Mouse (Mus musculus): Measurements from ENCODE around the gene Prss2.

DNA sequence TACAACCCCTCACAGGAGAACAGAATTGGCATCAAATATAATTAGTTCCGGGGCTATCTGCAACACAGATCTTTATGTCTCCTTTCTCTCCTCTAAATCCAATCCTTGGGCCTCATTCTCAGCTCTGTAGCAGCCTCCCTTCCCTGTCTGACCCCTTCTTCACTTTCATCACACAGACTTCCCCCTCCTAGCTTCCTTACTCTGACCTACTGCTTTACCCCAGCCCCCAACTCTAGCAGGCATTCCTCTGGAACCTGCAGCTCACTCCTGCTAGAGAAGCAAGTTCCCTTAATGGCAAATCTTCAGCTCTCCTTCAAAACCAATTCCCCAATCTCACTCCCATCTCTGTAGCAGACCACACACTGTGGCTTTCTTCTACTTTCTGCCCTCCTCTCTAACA is 5.8 kb downstream of the Prss2 start:
- TF ChIP-seq CTCF (IDR thresholded peaks at IDR 0.05; ENCODE audit: borderline replicate concordance, control insufficient read depth, extremely low read depth, insufficient read depth, low read length, poor library complexity) (no peak), POLR2A (IDR thresholded peaks at IDR 0.05; ENCODE audit: control insufficient read depth, extremely low read depth, insufficient read depth, low read length, poor library complexity) (no peak)

Data from thymus, adult 2 months (tissue).